Mouse (Mus musculus): ENCODE measurements around the gene Tbc1d16.
"Not testable (repeated sequence)": the region's sequence is repeated elsewhere in the genome, so short reads cannot be mapped to it uniquely, and the experiment has no call there.

Gene Tbc1d16

GRCm38 (mm10) chr11:119228091-119228781 lies at the start of gene Tbc1d16, which contains the start of gene Ccdc40:
Tbc1d16 (minus strand) TSS chr11:119228499.
Ccdc40 (plus strand) TSS chr11:119228572.
- no peak for DNase-seq (ENCODE audit: low read depth, low spot score)

- no peak for DNase-seq (ENCODE audit: low read depth, low spot score)
Measured at GRCm38 (mm10) chr11:119273186-119273930, 45.1 kb upstream of the Tbc1d16 start.

GRCm38 (mm10) chr11:119272492-119272891 lies 44.2 kb upstream of the Tbc1d16 start:
- not testable (repeated sequence) for DNase-seq (ENCODE audit: low read depth, low spot score)

GRCm38 (mm10) chr11:119268557-119269195 lies 40.4 kb upstream of the Tbc1d16 start:
- DNase-seq (ENCODE audit: low read depth, low spot score), result no peak

GRCm38 (mm10) chr11:119267768-119268556 lies 39.7 kb upstream of the Tbc1d16 start, which contains the start of gene Gaa:
Gaa (plus strand) TSS chr11:119267887.
- DNase-seq (ENCODE audit: low read depth, low spot score), result peak; percentile 93

GRCm38 (mm10) chr11:119267241-119267674 lies 39.0 kb upstream of the Tbc1d16 start:
- DNase-seq (ENCODE audit: low read depth, low spot score), result no peak

- no peak for DNase-seq (ENCODE audit: low read depth, low spot score)
Measured at GRCm38 (mm10) chr11:119265811-119266210, 37.5 kb upstream of the Tbc1d16 start.

- no peak for DNase-seq (ENCODE audit: low read depth, low spot score)
Measured at GRCm38 (mm10) chr11:119264413-119264812, 36.1 kb upstream of the Tbc1d16 start.

GRCm38 (mm10) chr11:119259977-119260376 lies 31.7 kb upstream of the Tbc1d16 start:
- DNase-seq (ENCODE audit: low read depth, low spot score), result no peak

GRCm38 (mm10) chr11:119258572-119259322 lies 30.4 kb upstream of the Tbc1d16 start:
- peak; percentile 46 for DNase-seq (ENCODE audit: low read depth, low spot score)

GRCm38 (mm10) chr11:119258216-119258571 lies 29.9 kb upstream of the Tbc1d16 start:
- no peak for DNase-seq (ENCODE audit: low read depth, low spot score)

GRCm38 (mm10) chr11:119256557-119256956 lies 28.3 kb upstream of the Tbc1d16 start:
- DNase-seq (ENCODE audit: low read depth, low spot score), result not testable (repeated sequence)

GRCm38 (mm10) chr11:119252854-119253541 lies 24.7 kb upstream of the Tbc1d16 start:
- no peak for DNase-seq (ENCODE audit: low read depth, low spot score)

GRCm38 (mm10) chr11:119250998-119251397 lies 22.7 kb upstream of the Tbc1d16 start:
- DNase-seq (ENCODE audit: low read depth, low spot score), result no peak

GRCm38 (mm10) chr11:119249011-119249410 lies 20.7 kb upstream of the Tbc1d16 start:
- peak; percentile 56 for DNase-seq (ENCODE audit: low read depth, low spot score)

- not testable (repeated sequence) for DNase-seq (ENCODE audit: low read depth, low spot score)
Measured at GRCm38 (mm10) chr11:119245543-119245942, 17.2 kb upstream of the Tbc1d16 start.

GRCm38 (mm10) chr11:119239480-119239879 lies 11.2 kb upstream of the Tbc1d16 start:
- DNase-seq (ENCODE audit: low read depth, low spot score), result no peak

GRCm38 (mm10) chr11:119238305-119238721 lies 10.0 kb upstream of the Tbc1d16 start:
- DNase-seq (ENCODE audit: low read depth, low spot score), result no peak

GRCm38 (mm10) chr11:119237568-119238304 lies 9.4 kb upstream of the Tbc1d16 start:
- no peak for DNase-seq (ENCODE audit: low read depth, low spot score)
